Mouse (Mus musculus) lung, postnatal 4 days (tissue): ENCODE data around the gene Scn3b.

Experiments
- DNase-seq, 2 experiments: peaks; one replicate each; pipeline ENCODE4 v3.0.0; 2021

The Scn3b gene

GRCm38 (mm10) chr9:40269103-40269861 is at the start of gene Scn3b:
Scn3b (plus strand) TSS chr9:40269217.
- DNase-seq, result peak; percentile 74 to 90

DNA sequence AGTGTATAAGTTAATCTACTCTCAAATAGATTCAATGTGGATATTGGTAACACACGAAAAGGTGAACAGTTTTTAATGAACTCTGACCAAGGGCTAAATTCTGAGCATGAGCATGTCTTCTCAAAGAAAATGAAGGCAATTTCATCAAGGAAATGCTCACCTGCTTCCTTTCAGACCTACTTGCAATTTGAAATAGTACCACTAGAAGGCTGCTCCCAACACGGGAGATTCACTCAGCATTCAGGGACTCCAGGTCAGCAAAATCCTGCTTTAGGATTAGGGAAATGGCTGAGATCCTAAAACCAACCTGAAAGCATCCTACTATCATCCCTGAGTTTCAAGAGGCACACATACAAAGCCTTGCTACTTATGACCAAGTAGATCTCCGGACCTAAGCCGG is 44.7 kb upstream of the Scn3b start:
- no peak for DNase-seq

GRCm38 (mm10) chr9:40227874-40228789 is 40.9 kb upstream of the Scn3b start:
- DNase-seq, result peak in 1 of 2 experiments; percentile 43

DNA sequence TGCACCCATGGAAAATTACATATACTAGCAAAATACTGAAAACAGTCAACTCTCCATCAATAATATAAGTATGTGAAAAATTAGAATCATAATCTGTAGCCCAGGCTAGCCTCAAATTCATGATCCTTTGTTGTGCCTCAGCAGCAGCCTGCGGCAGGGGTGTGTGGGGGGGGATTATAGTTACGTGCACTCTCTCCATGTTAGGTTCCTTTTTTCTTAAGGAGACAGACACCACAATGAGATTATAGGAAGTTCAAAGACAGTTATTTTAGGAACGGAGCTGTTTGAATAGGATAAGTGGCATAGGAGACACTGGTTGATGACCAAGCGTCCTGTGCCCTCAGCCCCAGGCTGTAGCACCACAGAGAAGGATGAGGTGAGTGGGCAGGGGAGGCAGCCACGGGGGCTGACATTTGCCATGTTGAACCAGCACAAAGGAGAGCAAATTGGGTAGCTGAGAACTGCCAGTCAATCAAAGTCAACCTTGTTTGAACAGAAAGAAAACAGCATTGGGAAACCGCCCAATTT is 40.1 kb upstream of the Scn3b start:
- no peak for DNase-seq

GRCm38 (mm10) chr9:40229479-40229878 is 39.5 kb upstream of the Scn3b start:
- no peak for DNase-seq

DNA sequence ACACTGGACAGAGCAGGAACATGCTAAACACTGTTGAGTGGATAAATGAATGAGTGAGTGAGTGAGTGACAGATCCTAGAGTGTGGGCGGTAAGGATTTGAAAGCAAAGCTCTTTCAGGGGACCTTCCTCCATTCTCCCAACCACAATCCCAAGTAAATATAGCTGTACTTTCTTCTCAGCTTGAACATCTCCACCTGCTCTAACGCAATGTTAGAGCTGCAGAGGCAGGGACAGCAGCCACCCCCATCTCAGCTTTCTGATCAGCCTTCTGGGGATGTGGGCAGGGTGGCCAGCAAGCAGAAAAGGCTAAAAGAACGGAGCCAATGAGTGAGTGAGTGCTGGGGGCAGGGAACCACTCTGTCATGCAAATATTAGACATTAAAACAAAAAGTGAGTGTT is 38.0 kb upstream of the Scn3b start:
- DNase-seq, result no peak

- DNase-seq, result no peak
These were observed 34.6 kb upstream of the Scn3b start for GRCm38 (mm10) chr9:40234233-40235072.

DNA sequence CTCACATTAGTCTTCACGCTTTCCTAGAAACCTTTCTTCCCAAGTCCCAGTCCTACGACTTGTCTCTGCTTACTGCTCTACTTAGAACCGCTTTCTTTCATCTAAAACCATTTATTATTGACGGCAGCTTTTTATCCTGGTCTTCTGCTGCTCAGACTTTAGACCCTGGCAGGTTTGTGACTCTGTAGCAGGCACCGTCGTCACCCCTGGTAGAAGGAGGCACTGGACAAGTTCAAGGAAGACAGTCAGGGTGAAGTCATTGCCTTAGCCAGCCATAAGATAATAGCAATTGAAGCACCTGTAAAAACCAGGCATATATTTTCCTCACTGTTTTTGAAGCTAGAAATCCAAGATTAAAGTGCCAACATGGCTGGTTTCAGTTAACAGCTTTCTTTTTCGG is 33.8 kb upstream of the Scn3b start:
- no peak for DNase-seq

- DNase-seq, result no peak
These were observed 29.3 kb upstream of the Scn3b start for GRCm38 (mm10) chr9:40239749-40240148.

- DNase-seq, result no peak
These were observed 28.7 kb upstream of the Scn3b start for GRCm38 (mm10) chr9:40240311-40240710.

DNA sequence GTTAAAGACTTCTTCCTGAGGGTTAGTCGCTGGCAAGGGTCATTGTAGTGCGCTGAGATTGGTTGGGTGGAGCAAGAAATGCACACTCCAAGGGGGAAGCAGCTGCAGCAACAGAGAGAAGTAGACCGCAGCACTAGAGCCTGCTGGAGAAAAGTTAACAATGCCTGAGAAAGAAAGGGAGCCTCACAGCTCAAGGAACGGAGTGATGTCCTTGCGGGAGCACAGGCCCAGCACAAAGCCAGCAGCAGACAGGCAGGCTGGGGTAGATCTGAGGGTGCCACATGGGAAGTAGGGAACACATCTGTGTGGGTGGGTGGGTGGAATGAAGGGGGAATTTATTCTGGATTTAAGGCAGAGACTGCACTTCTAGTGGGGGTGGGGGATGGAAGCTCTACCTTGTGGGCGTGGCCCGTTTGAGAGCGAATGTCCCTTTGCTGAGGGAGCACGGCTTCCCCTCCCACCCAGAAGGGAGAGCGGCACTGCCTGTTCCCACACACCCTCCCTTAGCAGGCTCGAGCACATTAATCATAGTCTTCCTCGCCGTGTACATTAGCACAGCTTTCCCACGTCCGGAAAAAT is 27.7 kb upstream of the Scn3b start:
- peak; percentile 51 to 62 for DNase-seq

DNA sequence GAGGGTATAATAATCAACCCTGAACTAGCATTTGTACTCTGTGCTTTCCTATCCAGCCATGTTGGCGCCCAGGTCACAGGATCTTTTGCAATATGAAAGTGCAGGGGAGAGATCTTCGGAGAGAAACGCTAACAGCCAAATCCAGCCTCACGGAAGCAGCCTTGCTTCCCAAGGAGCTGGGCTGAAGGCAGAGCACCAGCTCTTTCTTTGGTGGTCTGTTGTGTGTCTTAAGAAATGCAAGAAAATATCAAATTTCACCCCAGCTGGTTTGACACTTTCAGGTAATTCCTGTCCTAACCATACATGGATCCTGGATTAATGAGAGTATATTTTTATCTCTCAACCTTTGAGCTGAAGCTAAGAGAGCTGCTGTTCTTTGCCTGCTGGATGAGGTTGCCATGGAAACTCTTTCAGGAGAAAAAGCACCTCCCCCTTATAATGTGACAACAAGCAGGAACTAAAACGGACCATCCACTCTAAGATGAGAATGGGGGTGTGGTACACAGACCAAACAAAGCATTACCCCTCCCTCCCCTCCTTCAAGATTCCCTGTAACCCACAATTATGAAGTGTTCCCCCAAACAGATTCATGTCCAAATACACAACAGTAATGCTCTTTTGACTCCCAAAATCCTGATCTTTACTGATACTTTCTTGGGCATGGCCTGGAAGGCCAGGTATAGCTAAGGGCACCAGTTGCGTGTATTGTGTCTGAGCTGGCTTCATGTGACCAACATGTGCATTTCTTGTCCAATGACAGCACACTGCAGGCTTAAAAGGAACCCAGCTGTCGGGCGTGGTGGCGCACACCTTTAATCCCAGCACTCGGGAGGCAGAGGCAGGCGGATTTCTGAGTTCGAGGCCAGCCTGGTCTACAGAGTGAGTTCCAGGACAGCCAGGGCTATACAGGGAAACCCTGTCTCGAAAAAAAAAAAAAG is 26.8 kb upstream of the Scn3b start:
- DNase-seq, result no peak

GRCm38 (mm10) chr9:40245466-40245865 is 23.6 kb upstream of the Scn3b start:
- DNase-seq, result no peak

GRCm38 (mm10) chr9:40245974-40246665 is 22.9 kb upstream of the Scn3b start:
- DNase-seq, result no peak

DNA sequence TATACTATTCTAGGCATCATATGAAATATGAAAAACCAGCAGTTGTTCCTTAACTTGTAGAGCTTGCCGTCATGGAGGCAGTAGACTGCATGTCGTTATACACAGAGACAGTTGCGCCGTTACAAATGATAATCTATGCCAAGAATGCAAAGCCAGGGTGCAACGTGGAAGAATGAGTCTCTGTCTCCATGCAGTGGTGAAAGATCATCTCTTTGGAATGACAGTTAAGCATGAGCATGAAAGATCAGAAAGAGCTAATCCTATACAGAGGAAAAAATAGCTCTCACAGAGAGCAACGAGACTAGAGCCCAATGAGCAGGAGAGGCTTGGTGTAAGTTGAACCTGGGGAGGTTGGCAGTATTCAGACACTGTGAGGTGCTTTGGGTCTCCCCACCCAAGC is 22.3 kb upstream of the Scn3b start:
- no peak for DNase-seq

GRCm38 (mm10) chr9:40249106-40249505 is 19.9 kb upstream of the Scn3b start:
- DNase-seq, result peak; percentile 30 to 71

GRCm38 (mm10) chr9:40252459-40252858 is 16.6 kb upstream of the Scn3b start:
- no peak for DNase-seq

- no peak for DNase-seq
These were observed 5.1 kb upstream of the Scn3b start for GRCm38 (mm10) chr9:40263874-40264273.

DNA sequence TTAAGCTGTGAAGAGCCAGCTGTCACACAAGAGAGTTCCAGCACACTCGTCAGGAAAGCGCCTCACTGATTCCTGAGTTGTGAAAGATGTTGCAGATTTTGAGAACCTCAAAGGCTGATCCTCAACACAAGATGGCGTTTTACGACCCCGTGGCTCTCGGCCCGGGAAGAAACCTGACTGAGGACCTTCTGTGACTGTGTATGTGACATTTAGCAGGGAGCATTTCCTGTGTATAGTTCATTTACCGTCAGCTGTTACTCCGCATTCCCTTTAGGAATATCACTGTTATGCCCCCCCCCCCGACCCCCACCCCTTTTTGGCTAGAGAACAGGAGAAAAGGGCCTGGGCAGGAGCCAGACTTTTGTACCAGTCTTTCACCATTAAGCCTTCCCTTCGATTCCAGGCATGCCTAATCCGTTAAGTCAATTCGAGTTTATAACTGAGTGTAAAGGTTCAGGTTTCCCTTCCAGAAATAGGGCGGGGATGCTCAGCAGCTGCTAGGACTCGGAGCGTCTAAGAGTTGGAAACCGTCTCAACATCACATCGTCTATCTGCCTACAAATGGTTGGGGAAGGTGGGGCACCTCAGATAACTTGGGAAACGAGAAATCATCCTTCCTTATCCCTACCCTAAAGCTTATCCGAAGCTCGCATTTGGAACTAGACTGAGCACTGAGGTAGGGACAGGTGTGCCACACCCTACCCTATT is 823 bp upstream of the Scn3b start:
- peak in 1 of 2 experiments; percentile 28 for DNase-seq

DNA sequence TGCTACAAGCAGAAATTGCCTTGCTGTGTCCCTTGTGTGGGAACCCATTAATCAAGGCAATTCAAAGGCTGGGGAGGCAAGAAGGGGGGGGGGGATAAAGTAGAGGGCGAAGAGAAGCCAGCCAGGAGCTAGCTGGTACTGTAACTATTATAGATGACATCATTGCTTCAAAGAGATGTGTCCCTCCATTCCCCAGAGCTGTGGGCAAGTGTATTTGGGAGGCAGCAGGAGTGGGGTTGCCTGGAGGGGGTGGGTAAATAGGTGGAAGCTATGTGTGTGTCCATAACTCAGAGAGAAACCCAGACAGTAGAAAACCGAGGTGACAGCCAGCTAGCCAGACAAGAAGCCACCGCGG is 292 bp upstream of the Scn3b start:
- DNase-seq, result no peak
